Mouse (Mus musculus) CD8-positive naive resting alpha-beta T cell, adult 2 months (primary cell): Measurements from ENCODE around the gene Stox1.
"Not testable (repeated sequence)": the region's sequence is repeated elsewhere in the genome, so short reads cannot be mapped to it uniquely, and the experiment has no call there.

Source experiments
- DNase-seq, 2 experiments: peaks; one replicate each; pipeline ENCODE4 v3.0.0; 2022; ENCODE audit warnings: low read depth in 2 of 2, low spot score in 2 of 2

Stox1 gene

DNA sequence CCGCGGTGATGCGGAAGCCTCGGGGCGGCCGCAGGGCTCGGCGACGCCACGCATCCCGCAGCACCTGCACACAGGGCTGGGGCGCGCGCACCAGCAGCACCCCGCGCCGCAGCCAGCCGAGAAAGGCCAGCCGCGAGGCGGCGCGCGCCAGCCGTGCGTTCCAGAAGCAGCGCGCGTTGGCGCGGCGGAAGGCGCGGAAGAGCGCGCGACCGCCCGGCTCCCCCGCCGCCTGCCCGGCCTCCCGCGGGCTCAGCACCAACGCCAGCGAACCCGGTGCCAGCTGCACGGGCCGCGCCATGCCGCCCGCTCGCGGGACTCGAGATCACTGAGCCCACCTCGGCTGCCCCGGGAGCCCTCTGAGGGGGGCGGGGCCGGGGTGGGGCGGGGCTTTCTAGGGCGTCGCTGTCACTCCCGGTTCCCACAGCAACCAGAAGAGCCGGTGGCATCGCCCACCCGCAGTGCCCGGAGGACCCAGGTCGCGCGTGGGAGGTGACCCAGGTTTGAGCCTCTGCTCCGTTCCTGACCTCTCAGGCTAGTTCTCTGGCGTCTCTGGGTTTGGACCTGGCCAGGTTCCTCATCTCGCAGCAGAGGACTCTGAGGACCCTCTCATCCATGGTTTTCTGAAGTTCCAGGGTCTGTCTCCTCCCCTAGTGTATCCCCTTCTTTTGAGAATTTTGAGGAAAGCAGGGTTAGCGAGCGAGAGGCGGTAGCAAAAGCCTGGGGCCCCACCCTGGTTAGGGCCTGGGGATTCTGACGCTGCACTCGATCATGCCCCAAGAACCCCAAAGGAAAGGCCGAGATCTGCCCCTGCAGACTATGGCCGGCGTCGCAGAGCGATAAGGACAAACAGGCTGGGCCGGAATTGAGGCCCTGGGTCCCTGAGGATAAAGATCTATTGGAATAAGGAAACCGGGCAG, at the start of gene Stox1:
Gene Stox1 (minus strand): TSS at position 358 of the 917 bp plus-strand sequence.
- peak; percentile 0 to 5 for DNase-seq

- DNase-seq = no peak
Measured at GRCm38 (mm10) chr10:62750781-62751180, 24.9 kb upstream of the Stox1 start.

- DNase-seq = no peak
Measured at GRCm38 (mm10) chr10:62739961-62740737, 14.2 kb upstream of the Stox1 start.

- DNase-seq = no peak
Measured at GRCm38 (mm10) chr10:62736965-62737688, 11.2 kb upstream of the Stox1 start.

- no peak for DNase-seq
Measured at GRCm38 (mm10) chr10:62730826-62731225, 4.9 kb upstream of the Stox1 start.

- DNase-seq = no peak
Measured at GRCm38 (mm10) chr10:62724936-62725335, 992 bp downstream of the Stox1 start.

GRCm38 (mm10) chr10:62722701-62723100, 3.2 kb downstream of the Stox1 start:
- no peak for DNase-seq

DNA sequence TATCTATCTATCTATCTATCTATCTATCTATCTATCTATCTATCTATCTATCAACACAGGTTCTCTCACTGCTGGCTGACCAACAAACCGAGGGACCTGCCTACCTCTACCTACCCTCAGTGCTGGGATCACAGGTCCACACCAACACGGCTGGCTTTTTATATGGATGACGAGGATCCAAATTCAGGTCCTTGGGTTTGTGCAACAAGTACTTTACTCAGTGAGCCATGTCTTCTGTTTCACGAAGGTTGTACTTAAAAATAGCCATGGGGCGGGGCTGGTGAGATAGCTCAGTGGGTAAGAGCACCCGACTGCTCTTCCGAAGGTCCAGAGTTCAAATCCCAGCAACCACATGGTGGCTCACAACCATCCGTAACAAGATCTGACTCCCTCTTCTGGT, 5.4 kb downstream of the Stox1 start:
- DNase-seq = not testable (repeated sequence)

GRCm38 (mm10) chr10:62713457-62713856, 12.5 kb downstream of the Stox1 start:
- DNase-seq = no peak

GRCm38 (mm10) chr10:62703579-62703978, 22.3 kb downstream of the Stox1 start:
- no peak for DNase-seq

DNA sequence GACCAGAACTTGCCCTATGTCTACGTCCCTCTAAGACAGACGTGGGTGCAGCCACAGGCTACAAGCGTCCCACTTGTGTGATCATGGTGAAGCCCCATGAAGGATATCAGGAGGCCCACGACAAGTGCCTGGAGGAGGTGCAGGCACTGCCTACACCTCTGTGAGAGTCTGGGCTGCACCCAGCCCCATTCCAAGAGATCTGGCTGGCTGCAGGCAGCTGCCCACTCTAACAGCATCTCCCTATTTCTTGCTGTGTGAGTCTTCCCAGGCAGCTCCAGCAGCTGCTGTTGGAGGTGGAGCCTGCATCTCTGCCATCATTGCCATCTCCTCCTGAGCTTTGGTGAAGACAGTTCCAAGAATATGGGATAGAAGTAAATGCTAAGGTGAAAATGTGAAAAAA, 23.5 kb downstream of the Stox1 start:
- DNase-seq = no peak

GRCm38 (mm10) chr10:62692771-62693170, 33.2 kb downstream of the Stox1 start:
- DNase-seq = no peak

DNA sequence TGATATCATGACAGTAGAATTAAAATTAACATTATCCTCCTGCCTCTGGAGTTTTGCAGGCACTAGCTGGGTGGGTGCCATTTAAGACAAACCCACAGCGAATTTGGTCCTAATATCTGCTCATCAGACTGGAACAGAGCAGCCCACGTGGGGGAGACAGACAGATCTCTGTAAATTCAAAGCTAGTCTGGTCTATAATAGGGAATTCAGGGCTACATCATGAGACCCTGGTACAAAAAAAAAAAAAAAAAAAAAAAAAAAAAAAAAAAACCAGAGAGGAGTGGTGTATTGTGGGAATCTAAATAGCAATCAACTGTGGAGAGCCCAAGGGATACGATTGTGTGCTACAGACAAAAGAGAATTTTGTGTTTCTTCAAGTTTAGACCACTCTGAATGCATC, 33.7 kb downstream of the Stox1 start:
- no peak for DNase-seq

DNA sequence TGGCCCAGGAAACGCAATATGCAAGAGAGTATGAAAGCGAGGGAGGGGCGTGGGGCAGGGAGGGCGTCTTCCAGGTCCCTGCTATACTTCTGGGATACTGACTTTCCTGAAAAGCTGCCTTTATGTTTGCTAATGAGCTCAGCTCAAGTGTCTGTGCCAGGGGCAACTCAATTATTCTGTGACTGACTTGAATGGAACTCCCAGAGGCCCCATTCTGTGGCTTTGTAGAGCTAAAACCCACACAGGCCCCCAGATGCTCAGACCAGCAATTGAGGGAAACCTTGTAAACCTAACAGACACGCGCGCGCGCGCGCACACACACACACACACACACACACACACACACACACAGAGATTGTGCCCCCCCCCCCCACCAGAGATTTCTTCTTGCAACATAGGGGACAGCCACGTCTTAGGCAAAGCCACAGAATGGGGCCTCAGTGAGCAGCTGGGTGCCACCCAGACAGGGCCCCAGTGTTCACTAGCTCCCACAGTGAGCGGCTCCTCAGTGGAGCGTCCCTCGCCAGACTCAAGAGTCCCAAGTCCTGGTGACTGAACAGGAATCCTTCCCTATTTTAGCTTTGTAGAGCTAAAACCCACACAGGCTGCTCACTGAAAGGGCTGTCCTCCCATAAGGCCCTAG, 38.8 kb downstream of the Stox1 start:
- no peak for DNase-seq

DNA sequence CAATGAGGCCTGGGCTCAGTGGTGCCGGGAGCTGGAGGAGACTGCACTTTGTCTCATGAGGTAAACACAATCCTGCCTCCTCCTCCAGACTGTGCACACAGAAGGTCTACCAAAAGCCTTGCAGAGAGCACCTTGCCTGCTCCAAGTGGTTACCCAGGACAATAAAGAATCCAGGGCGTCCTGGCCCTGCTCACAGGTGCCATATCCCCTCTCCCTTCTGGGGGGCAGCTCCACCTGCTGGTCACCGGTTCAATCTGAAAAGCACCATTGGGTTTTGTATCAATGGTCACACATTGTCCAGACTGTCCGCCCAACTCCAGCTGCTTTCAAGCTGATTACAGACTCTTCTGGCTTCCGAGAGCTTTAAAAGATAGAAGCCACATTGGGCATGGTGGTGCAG, 42.9 kb downstream of the Stox1 start:
- no peak for DNase-seq

DNA sequence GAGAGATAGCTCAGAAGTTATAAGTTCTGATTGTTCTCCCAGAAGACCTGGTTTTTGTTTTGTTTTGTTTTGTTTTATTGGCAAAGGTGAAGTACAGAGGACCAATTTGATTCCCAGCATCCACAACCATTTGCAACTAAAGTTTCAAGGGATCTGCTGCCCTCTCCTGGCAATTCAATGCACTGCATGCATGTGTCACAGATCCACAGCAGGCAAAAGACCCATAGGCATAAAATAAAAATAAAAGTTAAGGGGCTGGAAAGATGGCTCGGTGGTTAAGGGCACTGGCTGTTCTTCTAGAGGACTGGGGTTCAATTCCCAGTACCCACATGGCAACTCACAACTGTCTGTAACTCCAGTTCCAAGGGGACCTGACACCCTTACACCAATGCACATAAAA, 46.1 kb downstream of the Stox1 start:
- DNase-seq = no peak

GRCm38 (mm10) chr10:62677329-62677728, 48.6 kb downstream of the Stox1 start:
- DNase-seq = no peak

DNA sequence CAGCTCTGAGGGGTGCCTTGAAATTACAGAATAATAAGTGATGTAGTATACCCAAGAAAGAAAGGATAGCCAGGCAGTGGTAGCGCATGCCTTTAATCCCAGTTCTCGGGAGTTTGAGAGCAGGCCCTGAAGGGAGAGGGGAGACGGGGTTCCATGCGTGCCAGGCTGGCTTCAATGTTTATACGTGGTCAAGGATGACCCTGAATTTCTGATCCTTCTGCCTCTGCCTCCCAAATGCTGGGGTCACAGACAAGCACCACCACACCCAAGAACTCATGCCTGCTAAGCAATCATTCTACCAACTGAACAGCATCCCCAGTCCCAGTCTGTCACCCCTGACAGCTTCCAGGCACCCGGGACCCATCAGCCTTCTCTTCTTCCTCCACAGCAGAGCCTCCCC, 49.7 kb downstream of the Stox1 start:
- no peak for DNase-seq

DNA sequence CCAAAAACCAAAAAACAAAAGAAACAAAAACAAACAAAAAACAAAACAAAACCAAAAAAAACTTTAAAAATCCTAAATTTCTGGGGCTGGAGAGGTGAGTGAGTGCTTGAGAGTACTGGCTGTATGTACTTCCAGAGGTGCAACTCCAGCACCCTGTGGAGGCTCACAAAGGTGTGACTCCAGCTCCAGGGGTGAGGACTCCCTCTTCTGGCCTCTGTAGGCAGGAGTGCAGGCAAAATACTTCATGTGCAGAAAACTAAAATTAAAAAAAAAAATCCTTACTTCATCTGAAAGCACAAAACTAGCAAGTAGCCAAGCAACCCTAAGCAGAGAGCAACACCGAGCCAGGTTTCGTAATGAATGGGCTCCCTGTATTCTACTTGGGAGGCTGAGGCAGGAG, 53.6 kb downstream of the Stox1 start:
- DNase-seq = no peak

DNA sequence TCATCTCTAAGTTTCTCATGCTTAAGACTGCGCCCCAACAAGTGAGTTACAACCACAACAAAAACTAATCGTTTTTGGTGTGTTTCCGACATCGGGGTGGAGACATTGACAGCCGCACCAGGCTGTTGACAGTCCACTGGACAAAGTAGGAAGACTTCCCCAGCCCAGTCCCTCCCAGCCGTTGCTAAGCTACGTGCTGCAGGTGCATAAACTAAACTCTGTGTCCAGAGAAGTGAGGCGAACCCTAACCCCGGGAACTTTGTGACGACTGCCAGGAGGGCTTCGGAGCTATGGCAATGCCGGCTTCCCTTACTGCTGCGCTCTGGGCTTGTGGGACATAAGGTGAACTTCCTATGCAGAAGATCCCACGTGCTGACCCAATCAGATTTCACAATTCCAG, 56.7 kb downstream of the Stox1 start:
- no peak for DNase-seq

DNA sequence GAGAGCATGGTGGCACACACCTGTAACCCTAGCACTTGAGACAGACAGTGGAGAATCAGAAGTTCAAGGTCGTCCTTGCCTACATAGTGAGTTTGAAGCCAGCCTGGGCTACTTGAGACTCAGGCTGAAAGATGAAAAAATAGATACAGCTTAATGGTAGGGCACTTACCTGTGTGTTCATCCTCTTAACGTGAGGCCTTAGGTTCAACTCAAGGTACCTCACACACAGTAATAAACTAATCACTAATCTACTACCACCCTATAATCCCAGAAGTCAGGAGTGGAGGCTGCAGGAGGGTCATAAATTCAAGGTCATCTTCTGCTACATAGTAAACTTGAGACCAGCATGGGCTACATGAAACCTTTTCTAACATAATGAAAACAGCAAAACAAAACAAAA, 57.5 kb downstream of the Stox1 start:
- DNase-seq = no peak
